Mouse (Mus musculus) G1E-ER4 (cell line): Measurements from ENCODE around the gene Ecpas. TPM values are rescaled to one million over a fixed set of nuclear protein-coding genes. Genes with fewer than 3 reads are reported as not detected.

Source experiments
- GATA1 ChIP-seq: IDR thresholded peaks from one replicate; pipeline ENCODE4 v1.8.0; 2012; ENCODE audit warnings: low read length, inconsistent platforms
- polyA plus RNA-seq: library from polyadenylated mRNA; stranded (reverse); fragments of >175 nt; gene quantifications from 2 replicates; pipeline ENCODE4 v1.2.3, GENCODE M21; 2012

The Ecpas gene
- polyA plus RNA-seq, 1 experiment, result 44.5 TPM

DNA sequence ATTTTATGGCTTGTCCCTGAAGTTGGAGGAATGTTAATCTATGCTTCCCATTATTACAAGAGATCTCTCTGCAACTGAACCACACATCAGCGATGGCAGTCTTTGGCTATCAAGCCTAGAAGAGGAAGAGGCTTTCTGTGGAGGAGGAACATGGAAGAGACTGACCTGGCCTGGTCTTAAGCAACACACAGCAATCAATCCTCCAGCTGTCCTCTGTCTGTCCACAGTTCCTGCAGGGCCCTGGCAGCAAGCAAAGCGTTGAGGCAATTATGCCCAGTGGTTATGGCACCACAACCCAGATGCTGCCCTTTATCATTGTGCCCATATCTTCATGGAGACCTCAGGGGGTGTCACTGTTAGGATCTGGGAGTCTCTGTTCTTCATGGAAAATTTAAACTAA lies 11.4 kb upstream of the Ecpas start:
- no peak for TF ChIP-seq GATA1

DNA sequence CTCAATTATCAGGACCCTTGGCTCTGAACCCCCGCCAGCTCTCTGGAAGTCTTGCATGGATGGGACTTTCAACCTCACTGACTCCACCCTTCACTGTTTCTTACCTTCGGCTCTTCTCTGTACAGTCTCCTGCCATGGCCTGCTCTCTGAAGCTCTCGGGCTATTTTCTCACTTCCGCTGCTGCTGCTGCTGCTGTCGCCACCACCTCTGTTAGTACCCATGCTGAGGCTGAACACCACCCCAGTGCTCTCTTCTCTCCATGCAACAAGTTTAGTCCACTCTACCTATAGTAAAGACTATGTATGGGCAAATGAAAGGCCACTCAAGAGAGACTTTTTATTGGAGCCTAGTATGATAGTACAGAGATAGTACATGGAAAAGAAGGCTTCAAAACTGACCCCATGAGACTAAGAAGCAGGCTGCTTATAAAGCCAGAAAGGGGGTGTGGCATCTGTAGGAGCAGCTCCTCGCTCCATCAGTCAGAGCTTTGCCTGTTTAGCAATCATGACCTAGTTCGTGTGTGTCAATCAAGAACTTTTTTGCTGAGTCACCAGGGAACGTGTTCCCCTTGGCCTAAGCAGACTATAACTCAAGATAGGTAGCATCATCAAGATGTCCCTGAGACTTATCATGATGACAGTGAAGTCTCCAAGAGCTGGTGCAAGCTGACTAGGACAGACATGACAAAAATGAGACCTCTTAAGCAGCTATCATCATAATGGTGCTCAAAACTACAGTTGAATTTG lies 2.7 kb upstream of the Ecpas start:
- peak; percentile 66 for TF ChIP-seq GATA1

DNA sequence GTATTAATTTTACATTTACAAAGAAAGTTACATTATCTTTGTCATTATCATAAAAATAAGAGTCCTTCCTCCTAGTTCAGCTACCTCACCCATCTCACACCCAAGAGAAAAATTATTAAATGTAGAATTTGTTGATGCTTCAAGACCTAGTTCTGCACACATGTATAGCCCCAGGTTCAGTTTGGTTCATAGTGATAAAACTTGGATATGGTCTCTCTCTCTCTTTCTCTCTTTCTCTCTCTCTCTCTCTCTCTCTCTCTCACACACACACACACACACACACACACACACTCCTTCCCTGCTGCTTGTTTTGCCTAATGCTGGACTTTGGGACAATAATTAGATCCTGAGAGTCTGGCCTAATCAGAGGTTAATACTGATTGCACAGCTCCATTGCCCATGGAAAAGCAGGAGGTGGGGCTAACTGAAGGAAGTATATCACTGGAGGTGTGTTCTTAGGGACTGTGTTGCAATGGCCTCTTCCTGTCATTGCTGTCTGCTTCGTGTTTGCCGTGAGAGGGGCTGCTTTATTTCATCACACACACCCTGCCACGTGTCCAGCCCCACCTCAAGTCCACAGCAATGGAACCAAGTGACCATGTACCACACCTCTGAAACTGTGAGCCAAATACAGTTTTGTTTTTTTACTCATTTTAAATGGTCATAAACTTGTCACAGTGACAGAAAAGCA lies 932 bp upstream of the Ecpas start:
- no peak for TF ChIP-seq GATA1

DNA sequence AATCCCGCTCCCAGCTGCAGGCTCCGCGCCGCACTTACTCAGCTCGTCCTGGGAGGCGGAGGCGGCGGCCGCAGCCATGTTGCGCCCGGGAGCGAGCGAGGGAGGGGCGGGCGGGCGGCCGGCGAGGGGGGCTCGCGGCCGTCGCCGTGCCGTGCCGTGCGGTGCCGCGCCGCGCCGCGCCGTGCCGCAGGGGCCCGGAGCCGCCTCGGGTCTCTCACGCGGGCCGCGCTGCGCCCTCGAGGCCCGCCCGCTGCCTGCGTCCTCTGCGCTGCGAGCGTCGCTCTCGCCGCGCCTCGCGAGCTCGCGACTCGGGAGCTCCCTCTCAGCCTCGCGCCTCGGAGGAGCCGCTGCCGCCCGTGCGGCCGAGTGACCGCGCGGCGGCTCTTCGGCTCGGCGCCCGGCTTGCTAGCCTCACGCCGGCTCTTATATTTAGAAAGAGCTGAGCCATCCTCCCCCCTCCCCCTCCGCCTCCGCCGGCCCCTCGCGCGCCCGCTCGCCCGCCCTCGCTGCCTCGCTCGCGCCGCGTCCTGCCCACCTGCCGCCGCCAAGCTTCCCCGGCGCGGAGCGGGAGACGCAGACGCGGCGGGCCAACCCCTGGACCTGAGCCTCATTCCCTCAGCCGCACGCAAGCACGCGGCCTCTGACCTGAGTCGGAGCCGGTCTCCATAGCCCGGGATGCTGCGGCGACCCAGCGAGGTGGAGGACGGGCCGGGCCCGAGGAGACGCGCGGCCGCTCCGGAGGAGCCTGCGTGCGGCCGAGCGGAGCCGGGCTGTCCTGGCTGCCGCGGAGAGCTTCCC lies 519 bp downstream of the Ecpas start:
- no peak for TF ChIP-seq GATA1

DNA sequence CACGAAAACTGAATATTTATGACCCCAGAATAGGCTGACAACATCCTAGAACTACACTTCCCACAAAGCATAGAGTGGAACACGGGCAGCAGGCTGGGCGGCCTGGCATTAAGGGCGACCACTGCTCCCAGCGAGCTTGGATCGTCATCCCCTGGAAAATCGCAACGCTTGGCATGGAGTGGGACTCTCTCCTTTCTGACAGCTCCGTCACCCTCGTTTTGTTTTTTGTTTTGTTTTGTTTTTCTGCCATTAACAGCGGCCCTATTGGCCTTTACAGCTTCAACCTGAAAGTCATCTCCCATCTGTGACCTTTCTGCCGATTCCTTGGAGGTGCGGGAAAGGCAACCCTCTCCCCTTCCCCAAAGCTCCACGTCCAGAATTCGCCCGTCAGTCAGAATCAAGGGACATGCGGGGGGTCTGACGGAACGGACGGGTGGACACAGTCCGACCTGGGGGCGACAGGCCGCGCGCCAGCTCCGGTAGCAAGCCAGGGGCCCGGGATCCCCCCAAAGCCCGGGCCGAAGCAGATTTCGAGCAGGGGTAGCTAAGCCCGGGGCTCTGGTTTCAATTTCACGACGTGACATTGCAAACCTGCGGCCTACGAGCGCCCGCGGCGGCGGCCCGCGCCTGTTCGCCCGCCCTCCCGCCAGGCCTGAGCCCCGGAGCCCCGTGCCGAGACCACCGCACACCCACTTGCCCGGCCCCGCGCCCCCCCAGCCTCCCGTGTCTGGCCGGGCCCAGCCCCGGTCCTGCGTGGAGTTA lies 1.3 kb downstream of the Ecpas start:
- no peak for TF ChIP-seq GATA1

DNA sequence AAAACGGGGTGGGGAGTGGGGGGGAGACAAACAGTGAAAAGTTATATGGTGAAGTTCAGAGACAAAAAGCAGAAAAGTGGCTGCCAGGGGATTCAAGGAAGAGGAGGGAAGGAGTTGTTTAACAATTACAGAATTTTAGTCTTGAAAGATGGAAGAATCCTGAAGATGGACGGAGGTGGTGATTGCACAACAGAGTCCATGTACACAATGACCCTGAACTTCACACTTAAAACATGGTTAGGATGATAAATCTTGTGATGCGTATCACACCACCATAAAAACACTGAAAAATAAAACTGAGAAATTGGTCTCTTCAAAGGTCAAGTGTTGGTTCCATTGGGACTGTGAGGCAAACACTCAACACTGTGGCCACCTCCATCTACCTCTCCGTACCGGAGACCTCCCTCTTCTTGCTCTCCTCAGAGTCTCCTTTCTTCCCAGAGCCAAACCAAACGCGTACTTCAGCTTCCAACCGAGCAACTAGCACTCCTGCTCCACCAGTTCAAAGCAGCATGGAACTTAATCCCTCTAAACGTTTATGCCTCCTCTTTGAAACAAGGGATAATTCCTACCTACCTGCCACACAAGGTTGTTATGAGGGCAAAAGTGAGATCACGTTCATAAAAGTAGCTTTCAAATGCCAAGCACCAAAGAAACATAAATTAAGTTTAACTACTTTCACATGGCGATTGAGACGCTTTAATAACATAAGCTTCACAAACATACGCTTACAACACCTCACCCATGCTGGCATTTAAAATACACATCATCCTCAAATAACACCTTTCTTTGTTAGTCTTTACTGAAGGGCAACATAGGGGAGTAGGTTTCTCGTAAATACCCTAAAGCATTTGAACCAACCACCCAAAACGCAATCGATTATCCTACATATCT lies 2.1 kb downstream of the Ecpas start:
- TF ChIP-seq GATA1, result no peak

DNA sequence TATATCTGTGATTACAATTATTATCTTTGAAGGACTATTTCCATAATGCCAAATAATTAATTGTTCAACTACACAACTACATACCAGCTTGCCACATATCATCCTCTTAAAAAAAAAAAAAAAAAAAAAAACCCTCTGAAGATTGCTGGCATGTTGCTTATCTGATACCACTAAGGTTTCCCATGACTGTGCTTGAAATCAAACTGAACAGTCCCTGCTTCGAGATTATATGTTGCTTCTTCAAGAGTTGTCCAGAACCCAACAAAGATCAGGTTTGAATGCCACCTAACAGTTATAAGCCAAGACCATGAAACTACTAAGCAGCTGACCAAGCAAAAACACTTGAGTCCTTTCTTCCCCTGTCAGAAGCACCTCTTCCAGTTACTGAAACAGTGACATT lies 5.1 kb downstream of the Ecpas start:
- no peak for TF ChIP-seq GATA1

DNA sequence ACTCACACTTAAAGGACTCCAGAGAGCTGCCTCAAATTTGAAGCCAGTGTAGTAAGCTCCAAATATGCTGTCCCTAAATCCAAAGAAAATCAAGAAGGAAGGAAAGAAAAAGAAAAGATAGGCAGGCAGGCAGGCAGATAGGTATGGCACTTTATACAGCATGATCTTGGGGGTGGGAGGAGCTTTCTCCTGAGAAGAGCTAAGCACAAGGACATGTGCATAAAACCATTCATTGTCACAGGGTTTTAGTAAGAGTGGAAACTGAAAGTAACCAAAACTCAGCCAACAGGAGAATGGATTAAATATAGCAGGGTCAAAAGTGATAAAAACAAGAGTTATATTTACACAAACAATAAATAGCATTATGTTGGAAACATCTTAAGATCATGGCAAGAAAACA lies 14.2 kb downstream of the Ecpas start:
- no peak for TF ChIP-seq GATA1

DNA sequence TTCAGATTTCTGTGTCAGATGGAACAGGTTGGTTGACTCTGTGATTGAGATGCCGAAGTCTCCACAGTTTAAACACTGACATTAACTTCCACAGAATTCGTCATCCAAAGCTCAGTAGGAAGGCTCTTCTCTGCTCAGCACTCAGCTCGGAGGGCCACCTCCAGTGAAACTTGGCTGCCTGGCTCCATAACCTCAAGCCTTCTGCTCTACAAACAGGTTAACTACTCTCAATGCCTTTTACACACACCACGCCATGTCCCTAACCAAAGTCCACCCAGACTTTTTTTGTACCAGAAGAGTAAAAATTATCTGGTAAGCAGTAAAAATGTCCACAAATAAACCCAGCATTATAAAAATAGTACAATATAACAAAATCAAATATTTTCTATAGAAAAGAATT lies 15.1 kb downstream of the Ecpas start:
- TF ChIP-seq GATA1, result no peak

DNA sequence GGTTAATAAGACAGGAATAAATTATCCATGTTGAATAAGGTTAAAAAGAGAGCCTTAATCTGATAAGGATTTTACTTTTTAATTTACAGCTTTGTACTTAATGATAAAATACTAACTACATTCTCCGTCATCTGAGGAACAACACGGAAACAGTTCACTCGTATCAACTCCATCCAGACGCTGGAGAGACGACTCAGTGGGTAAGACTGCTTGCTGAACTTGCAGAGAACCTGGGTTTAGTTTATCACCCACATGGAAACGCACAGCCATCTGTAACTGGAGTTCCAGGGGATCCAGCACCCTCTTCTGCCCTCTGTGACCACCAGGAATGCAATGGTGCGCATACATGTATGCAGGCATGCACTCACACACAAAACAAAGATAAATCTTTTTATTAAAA lies 18.1 kb downstream of the Ecpas start:
- TF ChIP-seq GATA1, result no peak

DNA sequence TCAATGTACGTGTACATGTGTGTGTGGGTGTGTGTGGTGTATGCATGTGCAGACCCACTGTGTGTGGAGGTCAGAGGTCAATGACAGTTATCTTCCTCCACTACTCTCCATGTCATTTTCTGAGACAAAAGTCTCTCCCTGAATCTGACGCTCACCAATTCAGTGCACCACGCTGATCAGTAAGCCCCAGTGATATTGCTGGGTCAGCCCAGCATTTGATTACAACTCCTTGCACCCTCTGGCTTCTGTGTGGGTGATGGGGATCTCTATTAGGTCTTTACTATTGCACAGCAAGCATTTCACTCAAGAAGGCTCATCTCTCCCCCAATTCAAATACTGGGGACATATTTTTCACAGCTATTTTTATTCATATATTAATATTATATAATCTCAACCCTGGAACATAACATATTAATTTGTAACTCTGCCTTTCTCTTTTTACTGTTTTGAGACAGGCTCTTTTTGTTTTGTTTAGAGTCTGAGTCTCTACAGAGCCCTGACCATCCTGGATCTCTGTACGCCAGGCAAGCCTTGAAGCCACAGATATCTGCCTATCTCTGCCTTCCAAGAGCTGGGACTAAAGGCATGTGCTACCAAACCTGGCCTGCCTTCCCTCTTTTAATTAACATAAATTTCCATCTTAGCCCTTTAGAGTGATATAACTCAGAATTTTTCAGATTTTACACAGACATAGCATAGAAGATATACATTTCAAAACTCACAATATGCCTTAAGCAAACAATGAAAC lies 22.3 kb downstream of the Ecpas start:
- TF ChIP-seq GATA1, result no peak

DNA sequence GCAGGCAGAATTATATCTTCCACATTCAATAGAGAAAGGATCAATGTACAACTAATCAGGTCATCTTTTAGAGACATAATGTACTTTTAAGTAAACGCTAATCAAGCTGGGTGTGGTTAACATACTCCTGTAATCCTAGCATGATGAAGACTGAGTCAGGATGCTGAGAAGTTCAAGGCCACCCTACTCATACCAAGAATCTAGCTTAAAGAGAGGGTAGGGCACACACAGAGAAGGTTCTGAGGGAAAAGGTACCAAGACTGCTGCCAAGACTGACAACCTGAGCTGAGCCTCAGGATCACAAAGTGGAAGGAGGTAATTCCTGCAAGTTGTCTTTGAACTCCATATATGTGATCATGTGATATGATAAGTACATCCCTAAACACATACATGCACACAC lies 24.0 kb downstream of the Ecpas start:
- no peak for TF ChIP-seq GATA1

DNA sequence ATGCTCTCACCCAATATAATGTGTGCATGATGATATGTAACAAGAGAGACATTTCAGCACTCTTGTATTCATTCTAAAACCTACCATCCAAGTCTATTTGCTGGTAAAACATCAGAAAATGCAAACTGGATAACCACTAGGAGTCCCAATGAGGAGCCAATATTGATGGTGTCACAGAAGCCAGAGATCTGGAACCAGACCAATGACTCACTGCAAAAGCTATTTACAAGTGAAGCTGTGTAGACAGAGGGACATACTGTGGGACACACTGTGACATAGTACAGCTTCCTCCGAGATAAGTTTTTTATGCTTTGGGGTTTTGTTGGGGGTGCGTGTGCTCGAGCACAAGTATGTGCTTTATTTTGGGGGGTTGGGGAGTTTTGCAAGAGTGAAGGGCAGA lies 24.9 kb downstream of the Ecpas start:
- no peak for TF ChIP-seq GATA1

DNA sequence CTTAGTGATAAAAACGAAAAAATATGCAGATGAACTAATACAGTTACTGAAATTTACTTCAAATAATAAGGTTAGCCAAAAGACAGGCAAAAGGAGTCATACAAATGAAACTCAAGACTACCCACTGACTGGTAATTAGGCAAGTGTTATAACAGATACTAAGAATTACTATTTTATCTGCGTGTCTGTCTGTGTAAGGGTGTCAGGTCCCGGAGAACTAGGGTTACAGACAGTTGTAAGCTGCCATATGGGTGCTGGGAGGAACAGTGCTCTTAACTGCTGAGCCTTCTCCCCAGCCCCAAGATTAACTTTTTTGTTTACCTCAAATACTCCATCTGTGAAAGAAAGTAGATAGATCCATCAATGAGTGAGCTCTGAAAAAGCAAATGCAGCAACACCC lies 25.8 kb downstream of the Ecpas start:
- TF ChIP-seq GATA1, result no peak
